Mouse (Mus musculus) layer of hippocampus, postnatal 36 days (tissue): ENCODE measurements around the gene Ptpn12. TPM values are rescaled to one million over a fixed set of nuclear protein-coding genes. Genes with fewer than 3 reads are reported as not detected.

ENCODE experiments used
- DNase-seq, 2 experiments: peaks; one replicate each; pipeline ENCODE4 v3.0.0; 2022
- total RNA-seq, 2 experiments: library from RNA; stranded (reverse); gene quantifications; 2 replicates each; pipeline ENCODE4 v1.2.3; 2021

Ptpn12 gene
- total RNA-seq: 10 to 100 TPM; 41.3 to 45.4 TPM

DNA sequence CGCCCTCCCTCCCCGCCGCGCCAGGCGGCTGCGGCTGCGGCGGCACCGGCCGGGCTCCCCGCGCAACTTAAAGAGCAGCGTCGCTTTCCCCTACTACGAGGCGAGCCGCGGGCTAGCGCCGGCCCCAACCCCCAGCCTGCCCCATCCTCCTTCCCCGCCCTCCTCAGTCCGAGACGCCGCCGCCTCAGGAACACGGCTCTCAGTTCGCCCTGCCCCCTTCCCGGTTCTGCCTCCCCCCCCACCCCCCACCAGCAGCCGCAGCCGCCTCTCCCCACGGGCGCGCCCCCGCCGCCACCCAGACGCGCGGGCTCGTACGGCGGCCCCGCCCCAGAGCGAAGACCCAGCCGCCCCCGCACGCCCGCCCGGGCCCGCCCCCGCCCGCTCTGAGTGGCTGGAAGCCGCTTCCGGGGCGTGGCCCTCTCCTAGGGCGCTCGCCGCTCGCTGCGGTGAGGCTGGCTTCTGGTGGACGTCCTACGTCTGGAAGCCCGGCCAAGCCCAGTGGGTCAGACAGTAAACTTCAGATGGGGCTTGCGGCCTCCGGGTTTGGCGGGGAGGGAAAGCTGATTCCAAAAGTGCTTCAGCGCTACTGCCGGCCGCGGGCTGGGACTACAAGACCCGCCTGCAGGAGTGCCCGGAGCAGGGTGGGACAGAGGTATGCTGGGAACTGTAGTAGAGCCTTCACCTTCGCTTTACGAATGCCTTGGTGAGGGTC is at the start of gene Ptpn12:
Gene Ptpn12, minus strand, starts transcription at position 92 of the 712 bp plus-strand sequence.
- peak; percentile 93 to 95 for DNase-seq

- DNase-seq: no peak
Observed at GRCm38 (mm10) chr5:21091179-21091578, 35.5 kb upstream of the Ptpn12 start.

- DNase-seq: no peak
Observed at GRCm38 (mm10) chr5:21057217-21057616, 1.5 kb upstream of the Ptpn12 start.

DNA sequence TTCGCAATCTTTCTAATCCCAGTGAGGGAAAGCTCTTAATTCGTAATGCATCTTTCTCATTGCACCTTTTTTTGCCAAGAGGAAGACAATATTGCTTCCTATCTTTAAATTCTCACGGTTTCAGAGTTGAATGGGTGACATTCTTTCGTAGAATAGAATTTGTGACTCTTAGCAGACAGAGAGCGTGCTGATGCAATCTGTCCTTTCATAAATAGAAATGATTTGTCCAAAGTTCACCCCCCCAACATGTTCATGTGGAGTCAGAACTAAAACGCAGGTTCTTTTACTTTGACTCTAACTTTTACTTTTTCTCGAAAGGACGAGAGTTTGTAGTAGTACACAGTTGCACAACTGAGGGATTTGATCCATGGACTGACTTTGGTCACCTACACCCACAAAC is 884 bp upstream of the Ptpn12 start:
- no peak for DNase-seq

DNA sequence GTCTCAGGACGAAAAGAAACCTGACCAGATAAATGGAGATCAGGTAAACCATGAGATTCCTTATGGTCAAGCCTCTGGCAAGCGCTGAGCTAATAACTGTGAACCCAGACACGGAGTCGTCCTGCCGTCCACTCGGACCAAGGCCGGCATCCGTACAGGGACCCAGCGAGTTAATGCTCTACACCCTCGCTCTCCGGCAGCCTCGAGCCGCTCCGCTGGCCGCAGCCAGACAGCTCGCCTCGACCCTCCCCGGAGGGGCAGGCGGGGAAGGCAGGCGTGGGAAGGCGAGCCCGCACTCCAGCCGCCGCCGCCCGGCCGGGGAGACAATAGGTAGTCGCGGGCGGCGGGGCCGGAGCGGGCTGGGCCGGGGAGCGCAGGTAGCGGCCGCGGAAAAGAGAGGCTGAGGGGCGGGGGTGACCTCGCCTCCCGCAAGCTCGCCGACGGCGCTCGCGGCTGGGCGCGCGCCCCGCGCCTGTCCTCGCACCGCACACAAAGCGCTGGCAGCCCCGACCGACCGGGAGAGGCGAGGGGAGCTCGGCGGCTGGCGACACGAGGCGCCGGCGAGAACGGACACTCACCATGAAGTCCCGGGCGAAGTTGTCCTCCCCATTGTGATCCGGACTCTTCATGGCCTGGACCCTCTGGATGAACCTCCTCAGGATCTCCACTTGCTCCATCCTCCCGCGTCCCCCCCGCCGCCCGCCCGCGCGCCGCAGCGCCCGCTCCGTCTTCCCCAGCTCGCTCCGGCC is 466 bp downstream of the Ptpn12 start:
- peak; percentile 51 to 62 for DNase-seq

DNA sequence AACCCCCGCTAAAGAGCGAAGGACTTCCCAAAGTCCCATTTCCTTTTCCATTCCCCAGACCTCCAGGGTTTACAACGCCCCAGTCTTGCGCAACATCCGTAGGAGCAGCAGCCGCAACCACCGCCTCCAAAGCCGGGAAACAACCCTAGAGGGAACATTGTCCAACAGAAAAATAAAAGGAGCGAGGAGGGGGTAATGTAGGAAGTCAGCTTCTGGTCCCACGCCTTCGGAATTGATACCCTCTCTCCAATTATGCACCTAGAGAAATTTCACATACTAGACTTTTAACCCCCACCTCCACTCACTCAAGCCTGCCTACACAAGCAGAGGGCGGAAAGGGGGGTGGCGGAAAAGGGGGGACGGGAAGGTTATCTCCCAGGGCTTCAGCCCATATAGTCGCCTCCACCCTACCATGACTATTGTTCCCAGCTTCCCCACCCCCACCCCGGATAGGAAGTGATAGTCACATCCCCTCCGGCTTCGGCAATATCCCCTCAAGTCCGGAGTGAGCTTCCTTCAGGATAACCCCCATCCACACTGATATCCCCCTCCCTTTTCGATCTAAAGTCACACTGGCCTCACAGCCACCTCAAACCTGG is 1.1 kb downstream of the Ptpn12 start:
- DNase-seq: peak; percentile 44 to 59

DNA sequence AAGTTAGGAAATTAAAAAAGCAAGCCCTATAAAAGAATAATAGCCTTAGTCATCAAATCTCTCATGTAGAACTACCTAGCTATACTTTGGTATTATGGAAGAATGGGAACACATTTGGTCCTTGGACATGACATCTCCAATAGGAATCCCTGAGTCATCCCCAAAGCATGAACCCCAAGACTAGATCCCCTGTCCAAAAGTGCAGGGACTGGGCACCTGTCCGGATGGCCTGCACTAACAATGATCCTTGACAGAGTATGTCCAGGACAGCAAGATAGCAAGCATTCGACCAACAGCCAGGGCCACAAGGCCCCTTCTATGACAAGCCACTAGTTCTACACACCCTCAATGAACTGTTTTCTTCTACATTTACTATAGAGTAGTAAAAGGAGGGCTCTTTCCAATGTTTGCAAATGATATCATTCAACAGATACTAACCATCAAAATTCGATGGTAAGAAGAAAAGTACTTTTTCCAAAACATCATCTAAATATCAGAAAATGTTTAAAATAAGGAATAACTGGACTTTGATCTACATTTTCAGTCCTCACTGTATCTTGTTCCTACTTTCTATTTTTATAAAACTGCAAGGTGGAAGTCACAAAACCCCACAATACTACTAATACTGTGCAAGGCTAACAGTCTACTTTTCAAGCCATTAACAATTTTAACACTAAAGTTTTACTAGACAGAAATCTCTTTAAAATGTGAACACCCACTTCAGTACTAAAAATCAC is 2.0 kb downstream of the Ptpn12 start:
- DNase-seq: no peak

- no peak for DNase-seq
Observed at GRCm38 (mm10) chr5:21052521-21052920, 3.2 kb downstream of the Ptpn12 start.

DNA sequence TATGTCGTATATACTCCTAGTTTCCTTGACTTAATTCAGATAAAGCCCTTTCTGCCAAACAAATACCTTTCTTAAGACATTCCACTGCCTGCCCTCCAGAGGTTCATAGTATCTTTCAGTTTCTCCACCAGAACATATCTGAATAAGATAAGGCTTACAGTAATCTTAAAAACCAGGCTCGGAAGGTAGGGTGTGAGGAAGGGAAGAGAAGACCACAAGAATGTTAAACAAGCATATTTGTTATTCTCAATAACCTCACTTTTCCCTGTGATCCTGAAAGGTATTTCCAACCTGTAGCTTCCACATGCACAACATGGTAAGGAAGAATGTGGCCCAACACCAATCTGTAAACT is 5.0 kb downstream of the Ptpn12 start:
- no peak for DNase-seq

DNA sequence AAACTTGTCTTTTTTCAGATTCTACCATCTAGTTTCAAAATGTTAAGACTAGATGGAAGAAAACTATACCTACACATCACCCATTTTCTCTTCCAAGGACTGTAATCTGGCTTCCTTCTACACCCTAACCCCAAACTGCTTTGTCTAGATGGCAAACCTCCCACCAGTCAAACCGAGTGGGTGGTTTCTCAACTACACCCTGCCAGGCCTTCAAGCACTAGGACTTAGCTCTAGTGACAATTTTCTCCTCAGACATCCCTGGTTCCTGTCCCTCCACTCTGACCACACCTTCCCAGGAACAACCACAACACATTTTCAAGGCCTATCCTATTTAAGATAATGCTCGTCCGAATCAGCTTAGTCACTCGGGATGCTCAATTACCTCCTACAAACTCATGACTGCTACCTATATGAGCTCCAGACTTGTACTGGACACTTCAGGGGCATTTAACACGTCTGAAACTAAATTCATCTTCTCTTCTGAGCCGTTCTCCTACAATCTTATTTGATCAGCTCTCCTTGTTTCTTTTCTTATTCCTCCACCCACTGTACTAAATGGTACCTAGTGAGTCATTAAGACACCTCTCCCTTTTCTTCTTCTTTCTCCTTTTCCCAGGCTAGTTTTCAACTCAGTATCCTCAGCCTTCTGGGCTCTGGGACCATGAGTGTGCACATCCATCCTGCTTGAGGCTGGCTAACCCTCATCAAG is 5.5 kb downstream of the Ptpn12 start:
- DNase-seq: no peak

DNA sequence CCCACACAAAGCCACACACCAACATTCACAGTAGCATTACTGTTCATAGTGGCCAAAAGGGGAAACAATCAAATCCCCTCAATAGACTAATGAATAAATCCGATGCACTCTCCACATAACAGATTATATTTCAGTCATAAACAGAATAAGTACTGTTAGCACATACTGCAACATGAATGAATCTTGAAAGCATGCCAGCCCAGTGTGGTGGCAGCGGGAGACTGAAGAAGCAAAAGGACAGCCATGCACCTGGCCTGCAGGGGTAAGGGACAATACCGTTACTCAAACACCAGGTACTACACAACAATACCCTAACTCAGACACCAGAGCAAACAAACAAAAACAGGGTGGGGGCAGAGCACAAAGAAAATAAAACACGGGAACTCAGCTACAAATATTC is 6.7 kb downstream of the Ptpn12 start:
- DNase-seq: no peak

DNA sequence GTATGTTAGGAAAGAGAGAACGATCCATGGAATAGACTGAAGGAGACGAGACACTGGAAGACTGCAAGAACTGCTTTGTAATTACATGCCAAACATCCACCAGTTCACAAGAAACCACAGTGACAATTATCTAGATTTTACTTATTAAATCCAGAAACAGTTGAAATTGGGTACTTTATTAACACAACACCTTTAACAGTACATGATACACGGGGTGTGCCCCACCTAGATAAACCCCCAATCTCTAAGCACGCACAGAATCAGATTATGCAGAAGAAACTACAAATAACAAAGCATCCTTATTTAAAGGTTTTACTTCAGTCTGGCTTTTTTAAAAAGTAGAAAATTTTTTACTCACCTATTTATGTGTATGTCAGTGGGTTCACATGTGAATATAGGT is 8.6 kb downstream of the Ptpn12 start:
- no peak for DNase-seq

DNA sequence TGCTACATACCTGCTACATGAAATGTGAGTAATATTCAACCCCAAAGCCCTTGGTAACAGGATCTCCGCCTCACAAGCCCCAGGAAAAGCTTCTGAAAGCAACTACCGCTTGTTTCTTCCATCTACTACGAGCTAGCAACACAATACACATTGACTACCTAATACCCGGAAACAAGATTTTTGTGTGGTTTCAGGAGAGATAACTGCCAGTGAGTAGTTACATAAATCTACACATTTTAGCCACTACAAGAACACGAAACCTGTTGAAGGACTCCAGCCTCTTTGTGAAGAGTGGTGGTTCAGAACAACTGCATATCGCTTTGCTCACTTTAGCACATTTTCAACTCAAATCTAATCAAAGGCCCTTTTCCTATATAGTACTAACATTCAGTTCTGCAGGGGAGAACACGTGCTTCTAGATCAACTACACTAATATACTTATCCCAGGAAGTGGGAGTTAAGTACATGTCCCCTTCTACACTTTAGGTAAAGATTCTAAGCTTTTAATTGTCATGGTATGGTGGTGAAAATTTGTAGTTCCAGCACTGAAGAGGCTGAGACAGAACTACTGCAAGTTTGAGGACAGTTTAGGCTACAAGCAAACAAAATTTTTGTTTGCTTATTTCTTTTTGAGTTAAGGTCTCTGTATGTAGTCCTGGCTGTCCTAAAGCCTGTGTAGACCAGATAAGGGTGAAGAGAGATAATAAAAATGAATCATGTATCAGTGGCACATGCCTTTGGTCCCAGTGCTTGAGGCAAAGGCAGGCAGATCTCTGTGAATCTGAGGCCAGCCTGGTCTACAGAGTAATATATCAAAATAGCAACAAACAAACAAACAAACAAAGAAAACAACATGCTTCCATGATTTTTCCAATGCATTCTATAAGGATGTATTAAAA is 9.3 kb downstream of the Ptpn12 start:
- DNase-seq: no peak

GRCm38 (mm10) chr5:21045462-21045861 is 10.2 kb downstream of the Ptpn12 start:
- DNase-seq: no peak

DNA sequence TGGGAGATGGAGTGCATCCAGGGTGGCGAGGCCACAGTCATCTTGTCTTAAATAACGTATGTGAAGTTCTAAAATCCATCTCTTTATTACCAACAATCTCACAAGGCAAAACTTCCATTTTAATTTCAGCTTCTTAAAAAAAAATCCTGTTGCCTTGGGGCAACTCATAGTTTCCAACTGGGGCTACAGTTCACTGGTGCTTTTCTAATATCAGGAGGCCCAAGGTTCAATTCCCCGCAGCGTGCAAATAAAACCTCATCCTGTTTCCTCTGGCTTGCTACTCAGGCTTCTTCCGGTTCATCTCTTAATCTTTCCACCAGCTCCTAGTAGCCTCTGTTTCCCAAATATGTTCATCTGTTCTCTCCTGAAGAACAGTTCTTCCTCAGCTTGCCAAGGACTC is 17.6 kb downstream of the Ptpn12 start:
- no peak for DNase-seq

DNA sequence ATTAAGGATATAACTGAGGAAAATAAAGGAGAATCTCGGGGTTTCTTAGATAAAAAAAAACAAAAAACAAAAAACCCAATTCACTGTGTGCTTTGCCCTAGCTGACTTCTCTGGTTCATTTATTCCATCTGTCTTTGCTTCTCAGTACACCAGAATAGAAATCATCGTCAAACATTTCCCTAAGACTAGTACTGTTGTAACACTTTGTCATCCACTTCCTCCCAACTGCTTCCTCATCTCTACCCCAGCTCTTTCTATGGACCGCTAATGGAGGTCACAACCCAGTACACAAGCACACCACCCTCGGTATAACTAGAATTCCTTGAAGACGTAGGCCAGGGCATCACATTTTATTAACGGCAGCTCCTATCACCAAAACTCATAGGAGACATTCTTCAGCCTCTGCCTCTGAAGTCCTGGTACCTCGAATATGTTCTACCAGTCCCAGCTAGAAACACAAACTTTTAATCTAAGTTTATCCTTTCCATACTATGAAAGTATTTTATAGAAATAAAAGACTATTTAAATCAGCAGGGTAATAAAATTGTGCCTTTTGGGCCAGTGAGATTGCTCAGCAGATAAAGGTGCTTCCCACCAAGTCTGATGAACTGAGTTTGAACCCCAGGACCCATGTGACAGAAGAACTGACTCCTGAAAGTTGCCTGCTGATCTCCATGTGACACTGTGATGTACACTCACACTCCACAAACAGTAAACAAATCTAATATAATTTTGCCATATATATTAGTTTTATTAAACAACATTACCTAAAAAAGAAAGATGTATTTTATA is 19.8 kb downstream of the Ptpn12 start:
- no peak for DNase-seq

DNA sequence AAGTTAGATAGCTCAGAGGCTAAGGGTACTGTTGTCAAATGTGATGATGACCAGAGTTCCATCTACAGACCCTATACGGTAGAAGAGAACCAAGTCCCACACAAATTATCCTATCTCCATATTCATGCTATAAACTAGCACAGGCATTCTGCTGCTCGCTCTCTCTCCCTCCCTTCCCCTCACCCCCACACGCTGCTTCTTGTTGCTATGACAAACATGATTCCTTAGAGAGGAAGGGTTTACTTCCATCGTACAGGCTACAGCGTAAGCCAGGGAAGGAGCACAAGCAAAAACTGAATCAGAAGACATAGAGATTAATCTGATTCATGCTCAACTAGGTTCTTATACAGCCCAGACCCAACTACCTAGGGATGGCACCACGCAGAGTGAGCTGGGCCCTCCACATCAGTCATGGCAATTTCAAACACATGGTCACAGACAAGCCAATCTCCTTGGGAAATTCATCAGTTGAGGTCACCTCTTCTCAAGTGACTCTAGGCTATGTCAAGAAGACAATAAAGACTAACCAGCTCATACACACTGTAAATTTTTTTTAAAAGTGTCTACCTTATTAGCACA is 21.2 kb downstream of the Ptpn12 start:
- peak in 1 of 2 experiments; percentile 9 for DNase-seq

- DNase-seq: peak in 1 of 2 experiments; percentile 3
Observed at GRCm38 (mm10) chr5:21033382-21034056, 22.2 kb downstream of the Ptpn12 start.

- DNase-seq: no peak
Observed at GRCm38 (mm10) chr5:21032626-21033025, 23.1 kb downstream of the Ptpn12 start.
